Mouse (Mus musculus) liver, embryonic 14.5 days (tissue): ENCODE measurements at regions not wholly inside any gene's neighbourhood (a gene's known extent, or its start where the extent isn't known, plus 50 kb on each side); places are given as distances from the start of the nearest gene placed in this dataset.

Source experiments
- ATAC-seq: fragments of 200-750 bp; cut with Nextera tagmentation; 2 replicates; pipeline ENCODE4 v1.8.0; 2017; ENCODE audit warnings: moderate number of reproducible peaks, mild to moderate bottlenecking, moderate library complexity; ENCODE audit not compliant: insufficient read depth
- DNase-seq, 3 experiments: peaks; one replicate each; pipeline ENCODE4 v3.0.0-alpha.2; 2012 to 2013; ENCODE audit warnings: low read depth in 3 of 3, low spot score in 3 of 3
- H3K27ac ChIP-seq: fragments of 300-500 bp; sonication (generic); 2 replicates; pipeline ENCODE4 v1.5.1; 2014; ENCODE audit warnings: moderate library complexity, mild to moderate bottlenecking, control low read depth, inconsistent platforms
- H3K27me3 ChIP-seq: fragments of 300-500 bp; sonication (generic); 2 replicates; pipeline ENCODE4 v1.6.1; 2014; ENCODE audit warnings: mild to moderate bottlenecking, low read length, moderate library complexity; ENCODE audit not compliant: control insufficient read depth, insufficient read depth
- H3K36me3 ChIP-seq: fragments of 300-500 bp; sonication (generic); replicated peaks from 2 replicates; pipeline ENCODE4 v1.6.1; 2014; ENCODE audit warnings: low read depth; ENCODE audit not compliant: control insufficient read depth, insufficient read depth
- H3K4me1 ChIP-seq, 2 experiments: fragments of 200-500 bp in 1 of 2; fragments of 300-500 bp in 1 of 2; sonication (generic) in 1 of 2; replicated peaks; 2 replicates each; pipeline ENCODE4 v1.6.1; 2012 to 2014; ENCODE audit warnings: antibody characterized with exemption in 1 of 2, inconsistent platforms in 1 of 2, low read length in 1 of 2; ENCODE audit not compliant: control insufficient read depth in 2 of 2, insufficient read depth in 2 of 2
- H3K4me2 ChIP-seq: fragments of 300-500 bp; sonication (generic); 2 replicates; pipeline ENCODE4 v1.6.1; 2014; ENCODE audit warnings: low read depth, mild to moderate bottlenecking, control low read depth, moderate library complexity
- H3K4me3 ChIP-seq, 2 experiments: fragments of 200-500 bp in 1 of 2; fragments of 300-500 bp in 1 of 2; sonication (generic) in 1 of 2; 2 replicates each; pipeline ENCODE4 v1.5.1; 2012 to 2014; ENCODE audit warnings: low read depth in 2 of 2, low read length in 2 of 2, mild to moderate bottlenecking in 2 of 2, control low read depth in 1 of 2, inconsistent platforms in 1 of 2, moderate library complexity in 1 of 2; ENCODE audit not compliant: insufficient read depth in 1 of 2
- H3K9ac ChIP-seq: fragments of 300-500 bp; sonication (generic); replicated peaks from 2 replicates; pipeline ENCODE4 v1.6.1; 2014; ENCODE audit warnings: mild to moderate bottlenecking, control low read depth, moderate library complexity
- H3K9me3 ChIP-seq: fragments of 300-500 bp; sonication (generic); 2 replicates; pipeline ENCODE4 v1.6.1; 2016; ENCODE audit warnings: low read length, mixed read lengths; ENCODE audit not compliant: control insufficient read depth
- CTCF ChIP-seq: IDR thresholded peaks from 2 replicates; pipeline ENCODE4 v1.5.1; 2016; ENCODE audit warnings: antibody characterized with exemption, low read depth, control low read depth
- EP300 ChIP-seq: IDR thresholded peaks from 2 replicates; pipeline ENCODE4 v1.6.1; 2016; ENCODE audit warnings: antibody characterized with exemption, low read depth
- WGBS: fragments of 180-500 bp; shearing (Covaris S2); extraction: QIAGEN DNeasy Blood & Tissue Kit; methylation state at CpG from one replicate; pipeline ENCODE4 v1.1.7; 2014; ENCODE audit not compliant: insufficient replicate concordance; 5-methylcytosine and 5-hydroxymethylcytosine counted together

DNA sequence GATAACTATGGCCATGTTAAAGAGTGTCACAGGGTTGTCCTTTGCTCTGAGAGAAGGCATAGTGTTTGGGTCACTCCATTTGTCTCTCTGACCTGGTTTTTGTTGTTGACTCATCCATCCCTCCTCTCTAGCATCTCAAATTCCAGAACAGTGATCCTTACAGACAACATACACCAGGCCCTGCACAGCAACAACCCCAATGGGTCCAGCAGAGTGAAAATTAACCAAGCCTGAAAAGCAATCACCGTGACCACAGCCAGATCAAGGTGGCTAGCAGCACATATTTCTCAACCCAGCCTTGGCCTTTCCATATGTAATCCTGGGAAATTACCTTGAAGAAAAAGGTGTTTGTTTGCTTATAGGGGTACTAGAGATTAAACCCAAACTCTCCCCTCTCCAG is 162.0 kb upstream of the Plekha5 start:
- DNase-seq (no peak), ATAC-seq (no peak)
- H3K27me3 ChIP-seq = no peaks in the 10 kb centered on the region
- no peak overlapping the region for H3K4me2 ChIP-seq
- H3K9me3 ChIP-seq = no peaks in the 10 kb centered on the region
- H3K4me1 ChIP-seq = no peaks in the 10 kb centered on the region
- H3K36me3 ChIP-seq = no peaks in the 10 kb centered on the region
- no peak overlapping the region for H3K4me3 ChIP-seq
- no peak overlapping the region for H3K9ac ChIP-seq
- H3K27ac ChIP-seq = no peak overlapping the region
- TF ChIP-seq EP300 = no peak
- TF ChIP-seq CTCF = no peak
- 57% methylated on average over 1 of the region's 1 CpGs for WGBS

DNA sequence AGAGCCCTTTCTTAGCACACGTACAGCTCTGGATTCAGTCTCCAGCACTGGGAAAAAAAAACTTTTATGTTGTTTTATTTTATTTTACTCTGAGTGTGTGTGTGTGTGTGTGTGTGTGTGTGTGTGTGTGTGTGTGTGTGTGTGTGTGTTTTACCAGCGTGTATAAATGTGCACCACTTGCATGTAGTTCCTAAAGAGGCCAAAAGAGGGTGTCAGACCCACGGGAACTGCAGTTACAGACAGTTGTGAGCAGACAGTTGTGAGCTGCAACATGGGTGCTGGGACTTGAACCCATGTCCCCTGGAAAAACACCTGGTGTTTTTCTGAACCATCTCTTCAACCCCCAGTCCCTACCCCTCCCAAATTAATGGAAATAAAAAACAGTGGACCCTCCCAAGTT is 165.1 kb upstream of the Plekha5 start:
- Histone ChIP-seq H3K9me3 (no peaks in the 10 kb centered on the region), H3K4me2 (no peak overlapping the region), H3K4me1 (no peaks in the 10 kb centered on the region), H3K27ac (no peak overlapping the region), H3K9ac (no peak overlapping the region), H3K36me3 (no peaks in the 10 kb centered on the region), H3K4me3 (no peak overlapping the region), H3K27me3 (no peaks in the 10 kb centered on the region)
- TF ChIP-seq EP300 = no peak
- TF ChIP-seq CTCF = no peak
- no peak for ATAC-seq
- no peak for DNase-seq
- WGBS = 55% methylated on average over 3 of the region's 3 CpGs

DNA sequence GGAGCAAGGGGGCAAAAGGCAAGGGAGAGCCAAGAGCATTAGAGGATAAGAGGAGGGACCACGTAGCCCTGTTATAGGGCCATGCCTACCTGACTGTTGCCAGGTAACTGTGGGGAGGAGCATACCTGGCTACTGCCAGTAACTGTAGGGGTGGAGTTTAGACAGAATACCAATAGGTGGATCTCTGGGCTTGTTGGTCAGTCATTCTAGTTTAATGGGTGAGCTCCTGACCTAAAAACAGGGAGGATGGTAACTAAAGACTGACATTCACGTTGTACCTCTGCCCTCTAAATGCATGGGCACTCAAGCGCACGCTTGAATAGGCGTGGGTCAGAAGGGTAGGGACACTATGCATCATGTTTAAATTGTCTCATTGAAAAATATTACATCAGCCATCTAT is 165.8 kb upstream of the Plekha5 start:
- TF ChIP-seq EP300 (no peak), CTCF (no peak)
- DNase-seq (no peak), ATAC-seq (no peak)
- Histone ChIP-seq H3K4me1 (no peaks in the 10 kb centered on the region), H3K36me3 (no peaks in the 10 kb centered on the region), H3K4me2 (no peak overlapping the region), H3K9me3 (no peaks in the 10 kb centered on the region), H3K4me3 (no peak overlapping the region), H3K27me3 (no peaks in the 10 kb centered on the region), H3K27ac (no peak overlapping the region), H3K9ac (no peak overlapping the region)
- 67% methylated on average over 5 of the region's 5 CpGs for WGBS

DNA sequence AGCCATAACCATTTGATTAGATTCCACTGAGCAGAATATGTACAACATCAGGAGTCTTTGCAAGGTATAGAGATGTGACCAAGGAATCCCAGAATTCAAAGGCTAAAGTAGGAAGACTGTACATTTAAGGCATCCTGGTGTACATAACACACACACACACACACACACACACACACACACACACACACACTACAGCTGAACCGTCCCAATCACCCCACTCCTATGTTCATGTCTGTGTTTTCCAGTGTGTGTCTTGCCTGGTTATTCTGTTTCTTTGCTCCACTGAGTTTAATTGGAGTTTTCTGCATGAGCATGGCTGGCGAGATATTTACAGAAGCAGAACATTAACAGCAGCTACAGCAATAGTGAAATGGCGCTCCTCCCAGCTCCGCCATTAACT is 172.3 kb upstream of the Plekha5 start:
- Histone ChIP-seq H3K9ac (no peak overlapping the region), H3K4me1 (no peaks in the 10 kb centered on the region), H3K9me3 (no peaks in the 10 kb centered on the region), H3K4me2 (no peak overlapping the region), H3K4me3 (no peak overlapping the region), H3K36me3 (no peaks in the 10 kb centered on the region), H3K27ac (no peak overlapping the region), H3K27me3 (no peaks in the 10 kb centered on the region)
- DNase-seq = no peak
- TF ChIP-seq EP300 (no peak), CTCF (no peak)
- WGBS = 67% methylated on average over 4 of the region's 4 CpGs
- no peak for ATAC-seq

DNA sequence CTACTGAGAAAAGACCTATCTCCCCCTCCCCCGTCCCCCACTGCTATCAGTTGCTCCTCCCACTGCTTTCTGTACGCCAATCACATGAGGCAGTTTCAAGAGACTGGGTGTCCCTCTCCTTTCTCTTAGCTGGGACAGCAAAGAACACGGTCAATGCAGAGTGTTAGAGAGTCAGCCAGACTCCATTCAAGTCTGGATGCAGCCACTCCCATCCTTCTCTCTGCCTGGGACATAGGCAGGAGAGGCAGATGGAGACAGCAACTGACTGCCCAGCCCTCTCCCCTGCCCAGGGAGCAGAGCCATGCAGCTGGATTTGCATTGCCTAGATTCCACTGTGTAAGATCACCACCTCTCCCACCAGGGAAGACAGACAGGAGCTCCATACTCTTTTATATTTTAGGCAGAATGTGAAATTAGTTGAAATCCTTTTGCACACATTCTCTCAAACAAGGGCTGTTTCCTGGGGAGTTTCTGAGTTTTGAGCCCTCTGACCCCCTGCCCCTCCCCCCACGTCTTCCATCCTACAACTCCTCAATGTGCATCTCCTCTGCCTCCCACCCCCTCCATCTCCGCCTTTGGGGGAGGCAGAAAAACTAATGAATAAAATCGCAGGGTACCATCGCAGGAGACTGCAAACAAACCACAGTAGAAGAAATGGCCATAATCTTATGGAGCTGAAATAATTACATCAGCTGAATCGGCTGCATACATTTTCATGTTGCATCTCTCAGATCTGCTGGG is 180.3 kb upstream of the Plekha5 start:
- Histone ChIP-seq H3K27me3 (no peaks in the 10 kb centered on the region), H3K36me3 (no peaks in the 10 kb centered on the region), H3K4me1 (peaks cover 0 to 2% of the 10 kb centered on the region in 2 experiments; a peak in 1 of 4 replicates), H3K4me3 (no peak overlapping the region), H3K9ac (no peak overlapping the region), H3K9me3 (no peaks in the 10 kb centered on the region), H3K27ac (no peak overlapping the region), H3K4me2 (no peak overlapping the region)
- WGBS = 36% methylated on average over 8 of the region's 8 CpGs
- ATAC-seq = no peak
- TF ChIP-seq CTCF (no peak), EP300 (no peak)
- no peak for DNase-seq
